Mouse (Mus musculus): ENCODE data around the gene Stard10.

Gene Stard10

DNA sequence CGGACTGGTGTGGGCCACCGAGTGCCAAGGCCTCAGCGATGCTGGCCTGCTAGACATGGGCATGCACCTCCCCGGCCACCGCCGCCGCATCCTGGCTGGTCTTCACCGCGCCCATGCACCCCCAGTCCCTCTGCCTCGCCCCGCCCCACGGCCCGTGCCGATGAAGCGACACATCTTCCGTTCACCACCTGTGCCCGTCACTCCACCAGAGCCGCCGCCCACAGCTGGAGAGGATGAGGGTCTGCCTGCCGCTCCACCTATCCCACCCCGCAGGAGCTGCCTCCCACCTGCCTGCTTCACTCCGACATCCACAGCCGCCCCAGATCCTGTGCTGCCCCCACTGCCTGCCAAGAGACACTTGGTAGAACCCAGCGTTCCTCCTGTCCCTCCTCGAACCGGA, 56.2 kb downstream of the Stard10 start:
- DNase-seq (ENCODE audit: low spot score in 2 of 2) = no peak

DNA sequence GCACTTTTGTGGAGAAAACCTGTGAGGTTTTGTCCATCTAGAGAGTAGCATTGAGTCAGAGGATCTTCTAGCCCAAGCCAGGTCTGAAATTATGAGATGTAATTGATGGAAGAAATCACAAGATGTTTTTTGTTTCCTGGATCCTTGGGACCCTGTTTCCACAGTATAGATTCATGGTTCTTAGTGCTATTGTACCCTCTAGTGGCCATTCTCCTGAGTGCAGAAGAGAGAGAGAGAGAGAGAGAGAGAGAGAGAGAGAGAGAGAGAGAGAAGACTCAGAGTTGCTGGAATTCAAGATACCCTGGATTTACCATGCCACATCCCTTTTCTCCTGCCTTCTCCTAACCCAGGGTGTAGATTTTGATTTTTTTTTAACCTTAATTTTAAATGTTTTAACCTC, 57.3 kb downstream of the Stard10 start:
- no peak for DNase-seq (ENCODE audit: low spot score in 2 of 2)

DNA sequence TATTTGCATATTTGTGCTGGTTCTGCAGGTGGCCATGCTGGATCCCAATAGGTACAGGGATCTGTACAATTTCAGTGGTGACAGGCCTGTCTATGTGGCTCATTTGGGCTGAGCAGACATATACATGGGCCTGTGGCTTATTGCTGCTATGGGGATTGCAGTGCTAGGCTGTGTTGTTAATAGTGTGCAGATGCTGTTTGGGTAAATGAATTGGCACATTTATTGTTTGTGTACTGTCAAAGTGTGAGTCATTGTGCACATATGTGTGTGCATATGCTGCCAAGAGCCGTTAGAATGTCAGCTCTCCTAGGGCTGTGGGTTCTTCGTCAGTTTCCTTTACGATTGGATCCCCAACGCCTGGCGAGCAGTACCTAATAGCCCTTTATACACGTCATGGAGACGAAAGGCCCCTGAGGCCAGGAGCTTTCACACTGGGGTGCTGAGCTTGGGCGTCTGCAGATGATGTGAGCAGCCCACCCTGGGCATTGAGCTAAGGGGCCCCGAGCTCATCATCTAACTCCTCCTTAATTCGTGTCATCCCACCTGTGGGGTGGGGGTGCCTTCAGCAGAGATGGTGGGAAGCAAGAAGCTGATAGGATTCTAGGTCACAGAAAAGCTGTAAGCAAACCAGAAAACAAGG, 59.9 kb downstream of the Stard10 start:
- no peak for DNase-seq (ENCODE audit: low spot score in 2 of 2)

DNA sequence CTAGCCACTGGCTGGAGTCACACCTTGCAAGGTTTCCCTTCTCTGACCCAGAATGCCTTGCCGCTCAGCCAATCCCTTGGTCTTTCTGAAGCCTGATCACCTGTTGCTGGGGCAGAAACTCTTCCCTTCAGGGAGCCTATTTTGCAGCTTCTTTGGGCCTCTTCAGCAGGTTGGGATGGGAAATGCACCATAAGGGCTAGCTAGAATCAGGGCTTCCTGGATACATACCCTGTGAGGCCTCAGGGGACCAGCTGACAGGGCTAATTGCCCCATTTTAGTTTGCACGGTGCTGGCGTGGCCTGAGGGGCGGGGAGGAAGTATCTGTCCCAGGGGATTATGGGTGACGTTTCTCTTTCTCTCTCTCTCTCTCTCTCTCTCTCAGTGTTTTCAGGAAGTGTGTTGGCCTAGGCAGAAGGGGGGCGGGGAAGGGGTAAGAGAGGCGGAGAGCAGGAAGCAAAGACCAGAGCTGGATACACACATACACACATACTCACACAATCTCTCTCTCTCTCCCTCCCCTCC, 60.9 kb downstream of the Stard10 start:
- DNase-seq (ENCODE audit: low spot score in 2 of 2) = no peak

DNA sequence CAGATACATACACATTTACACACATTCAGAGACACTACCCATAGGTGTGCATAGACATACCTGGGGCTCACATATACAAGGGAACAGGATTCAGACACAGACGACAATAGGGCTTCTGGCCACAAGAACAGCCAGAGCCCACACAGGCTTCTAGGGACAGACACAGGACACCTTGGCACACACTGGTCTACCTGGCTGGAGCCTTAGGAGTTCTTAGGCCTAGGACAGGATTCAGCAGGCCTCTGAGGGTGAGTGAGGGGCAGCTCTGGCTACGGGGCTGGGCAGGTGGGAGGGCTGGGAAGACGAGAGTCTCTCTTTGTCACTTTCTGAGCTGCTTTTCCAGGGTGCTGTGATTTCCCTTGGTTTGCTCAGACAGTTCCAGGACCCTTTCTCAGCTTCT, 61.4 kb downstream of the Stard10 start:
- no peak for DNase-seq (ENCODE audit: low spot score in 2 of 2)

DNA sequence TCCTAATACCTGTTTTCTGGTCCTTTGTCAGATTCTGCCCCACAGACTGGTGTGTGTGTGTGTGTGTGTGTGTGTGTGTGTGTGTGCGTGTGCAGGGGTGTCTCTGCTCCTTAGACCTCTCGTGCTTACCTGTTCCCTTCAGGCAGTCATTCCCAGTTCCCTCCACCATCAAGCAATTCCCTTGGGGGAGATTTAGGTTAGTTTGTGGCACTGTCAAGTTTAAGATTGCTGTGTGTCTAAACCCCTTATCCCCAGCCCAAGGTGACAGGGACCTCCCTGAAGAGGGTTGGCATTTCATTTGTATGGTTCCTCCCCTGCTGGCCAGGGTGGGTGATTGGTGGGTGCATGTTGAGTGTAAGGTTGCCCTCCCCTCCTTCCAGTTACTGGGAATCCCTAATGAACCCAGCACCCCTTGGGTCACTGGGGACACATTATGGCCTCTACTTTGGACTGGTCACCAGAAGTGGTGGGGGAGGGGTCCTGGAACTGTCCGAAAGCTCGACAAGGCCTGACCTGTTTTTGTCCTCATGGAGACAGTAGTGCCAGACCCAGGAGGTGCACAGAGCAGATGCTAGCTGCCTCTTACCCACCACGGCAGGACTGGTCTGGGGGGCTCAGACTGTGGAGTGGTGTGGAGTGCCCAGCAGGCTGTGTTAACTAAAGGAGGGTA, 62.0 kb downstream of the Stard10 start:
- no peak for DNase-seq (ENCODE audit: low spot score in 2 of 2)

DNA sequence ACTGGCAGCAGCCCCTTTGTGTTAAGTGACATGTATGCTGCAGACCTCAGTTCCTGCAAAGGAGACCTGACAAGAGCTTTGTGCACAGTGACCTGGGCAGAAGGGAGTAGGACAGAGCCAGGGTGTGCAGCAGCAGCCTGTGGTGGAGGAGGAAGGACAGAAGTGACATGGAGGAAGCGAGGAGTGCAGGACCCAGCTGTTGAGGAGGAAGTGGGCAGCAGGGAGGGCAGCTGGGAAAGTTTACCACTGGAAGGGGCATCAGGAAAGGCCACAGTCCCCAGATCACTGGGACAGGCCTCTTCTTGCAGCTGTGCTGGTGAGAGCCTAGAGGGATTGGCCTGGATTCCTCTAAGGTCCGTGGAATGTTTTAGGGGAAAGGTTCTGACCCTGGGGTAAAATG, 62.8 kb downstream of the Stard10 start:
- no peak for DNase-seq (ENCODE audit: low spot score in 2 of 2)

DNA sequence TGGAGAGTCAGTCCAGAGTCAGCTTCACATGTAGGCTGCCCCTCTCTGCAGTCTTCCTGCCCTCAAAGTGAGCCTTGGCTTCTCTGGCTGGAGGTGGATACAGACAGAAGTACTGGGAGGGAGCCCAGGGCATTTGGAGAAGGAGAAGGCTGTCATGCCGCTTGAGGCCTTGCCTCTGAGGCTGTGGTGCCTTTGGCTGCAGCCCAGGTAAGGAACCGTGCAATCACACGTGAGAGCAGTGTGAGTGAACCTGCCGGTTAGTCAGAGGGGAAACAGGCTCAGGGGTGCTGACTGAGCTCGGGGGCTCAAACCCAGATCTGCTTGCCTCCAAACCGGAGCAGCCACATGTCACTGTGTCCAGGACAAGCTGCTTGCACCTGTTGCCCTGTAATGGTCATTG, 64.6 kb downstream of the Stard10 start:
- DNase-seq (ENCODE audit: low spot score in 2 of 2) = no peak

DNA sequence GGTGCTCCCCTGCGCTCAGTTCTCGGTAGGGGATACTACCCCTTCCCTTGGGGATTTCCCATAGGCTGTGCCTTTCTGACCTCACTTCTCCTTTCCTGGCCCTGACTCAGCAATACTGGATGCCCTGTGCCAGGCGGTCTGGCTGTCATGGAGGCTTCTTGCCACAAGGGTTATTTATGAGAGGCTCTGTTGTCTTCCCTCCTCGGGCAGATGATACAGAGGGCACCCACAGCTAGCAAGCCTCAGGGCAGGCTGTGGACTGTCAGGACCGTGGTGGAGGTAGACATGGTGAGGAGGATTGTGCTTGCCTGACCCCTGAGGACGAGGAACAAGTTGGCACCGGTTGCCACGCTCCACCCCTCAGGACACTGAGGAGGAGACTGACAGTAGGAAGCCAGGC, 65.5 kb downstream of the Stard10 start:
- DNase-seq (ENCODE audit: low spot score in 2 of 2) = no peak

DNA sequence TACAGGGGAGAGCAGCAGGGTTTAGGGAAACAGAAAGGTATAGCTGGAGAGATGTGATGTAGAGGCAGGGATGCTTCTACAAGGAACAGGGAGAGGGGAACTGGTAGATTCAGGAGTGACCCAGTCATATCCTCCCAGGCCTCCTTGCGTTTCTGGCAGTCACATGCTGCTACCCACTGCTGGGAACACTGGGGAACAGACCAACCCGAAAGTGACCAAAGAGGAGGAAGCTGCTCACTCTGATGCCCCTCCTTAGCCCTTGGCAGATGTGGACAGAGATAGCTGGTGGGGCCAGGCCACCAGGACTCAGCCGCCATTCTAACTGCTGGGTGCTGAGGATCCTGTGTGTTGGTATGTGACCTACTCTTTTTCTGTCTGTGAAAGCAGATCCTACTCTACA, 66.9 kb downstream of the Stard10 start:
- DNase-seq (ENCODE audit: low spot score in 2 of 2) = no peak

DNA sequence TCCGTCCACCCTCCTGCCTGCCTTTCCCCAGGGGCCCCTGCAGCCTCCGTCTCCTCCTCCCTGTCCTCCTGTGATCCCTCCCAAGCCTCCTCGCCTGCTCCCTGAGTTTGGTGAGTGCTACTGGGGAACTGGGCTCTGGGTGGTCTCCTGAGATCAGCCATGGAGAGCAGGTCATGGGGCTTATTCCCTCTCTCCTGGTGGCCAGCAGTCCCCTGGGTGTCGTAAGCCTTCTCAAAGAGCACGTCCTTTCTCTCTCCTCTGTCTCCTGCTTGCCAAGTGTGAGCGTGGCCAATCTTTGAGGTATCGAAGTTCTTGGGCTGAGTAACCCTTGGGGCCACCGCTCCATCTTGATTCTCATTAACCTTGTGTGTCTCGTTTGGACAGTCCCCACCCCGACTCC, 68.0 kb downstream of the Stard10 start:
- no peak for DNase-seq (ENCODE audit: low spot score in 2 of 2)

DNA sequence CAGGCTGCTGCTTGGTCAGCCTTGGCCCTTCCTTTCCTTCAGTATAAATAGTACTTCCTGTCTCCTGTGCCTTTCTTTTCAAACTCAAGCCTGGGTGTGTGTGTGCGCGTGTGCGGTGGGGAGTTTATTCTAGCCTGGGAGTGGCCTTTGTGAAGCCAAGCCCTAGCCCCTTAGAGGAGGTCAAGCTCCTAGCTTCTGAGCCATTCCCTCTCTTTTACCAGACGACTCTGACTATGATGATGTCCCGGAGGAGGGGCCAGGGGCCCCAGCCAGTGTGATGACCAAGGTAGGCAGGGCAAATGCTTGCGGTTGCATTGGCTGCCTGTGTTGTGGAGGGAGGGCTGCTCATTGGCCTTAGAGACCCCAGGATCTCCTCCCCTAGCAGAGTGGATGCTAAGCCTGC, 68.4 kb downstream of the Stard10 start:
- DNase-seq (ENCODE audit: low spot score in 2 of 2) = no peak

DNA sequence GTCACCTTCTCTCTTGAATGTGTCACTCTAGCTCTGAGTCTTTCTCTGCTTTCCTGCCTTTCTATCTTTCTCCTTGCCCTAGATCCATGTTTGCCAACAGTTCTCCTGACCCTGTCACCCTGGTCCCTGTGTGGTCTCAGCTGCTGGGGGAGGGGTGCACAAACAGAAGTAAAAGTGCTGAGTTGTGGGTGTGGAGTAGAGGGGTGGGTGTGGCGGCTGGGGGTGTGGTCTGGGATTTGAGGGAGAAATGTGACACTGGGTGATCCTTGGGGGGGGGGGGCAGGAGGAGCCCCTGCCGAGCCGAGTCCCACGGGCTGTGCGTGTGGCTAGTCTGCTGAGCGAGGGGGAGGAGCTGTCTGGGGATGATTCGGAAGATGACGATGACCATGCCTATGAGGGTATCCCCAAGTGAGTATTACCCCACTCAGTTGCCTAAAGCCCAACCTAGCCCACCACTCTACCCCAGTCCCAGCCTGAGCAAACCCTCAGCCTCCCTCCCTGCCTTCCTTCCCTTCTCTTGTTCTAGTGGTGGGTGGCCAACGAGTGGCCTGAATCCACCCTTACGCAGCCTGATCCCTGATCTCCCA, 69.1 kb downstream of the Stard10 start:
- no peak for DNase-seq (ENCODE audit: low spot score in 2 of 2)

DNA sequence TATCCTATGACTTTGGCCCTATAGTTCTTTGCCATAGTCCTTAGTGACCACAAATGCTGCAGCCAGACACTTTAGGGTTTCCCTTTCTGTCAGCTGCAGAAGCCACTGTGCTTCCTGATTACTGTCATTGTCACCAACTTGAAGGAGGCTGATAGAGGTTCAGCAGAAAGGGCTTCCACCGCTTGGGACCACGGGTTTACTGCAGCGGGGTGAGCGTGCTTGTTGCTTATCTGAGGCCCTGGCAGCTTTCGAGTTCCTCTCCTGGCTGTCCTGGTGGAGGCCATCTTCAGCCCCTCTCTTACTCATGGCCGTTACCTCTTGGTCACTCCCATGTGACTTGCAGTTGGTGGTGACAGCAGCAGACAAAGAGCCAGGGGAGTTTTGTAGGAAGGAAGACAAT, 72.4 kb downstream of the Stard10 start:
- DNase-seq (ENCODE audit: low spot score in 2 of 2) = no peak

DNA sequence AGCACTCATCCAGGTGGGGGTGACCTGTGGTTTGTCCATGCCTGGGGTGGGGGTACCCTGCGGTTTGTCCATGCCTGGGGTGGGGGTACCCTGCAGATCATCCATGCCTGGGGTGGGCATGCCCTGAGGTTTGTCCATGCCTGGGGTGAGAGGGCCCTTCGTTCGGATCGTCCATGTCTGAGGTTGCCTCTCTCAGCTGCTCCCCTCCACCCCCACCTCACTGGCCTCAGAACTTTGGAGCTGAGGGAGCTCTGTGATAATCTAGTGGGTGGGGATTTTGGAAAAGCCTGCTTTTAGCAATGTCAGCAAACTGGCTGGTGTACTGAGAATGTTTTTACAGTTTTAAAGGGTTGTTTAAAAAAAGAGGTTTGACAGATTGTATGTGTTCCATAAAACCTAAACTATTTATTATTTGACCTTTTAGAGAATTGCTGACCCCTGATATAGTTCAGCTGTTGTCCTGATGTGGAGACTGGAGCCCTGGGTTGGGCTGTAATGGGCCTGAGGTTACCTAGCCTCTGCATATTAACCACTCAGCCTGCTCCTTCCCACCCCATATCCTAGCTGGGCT, 75.1 kb downstream of the Stard10 start:
- no peak for DNase-seq (ENCODE audit: low spot score in 2 of 2)

DNA sequence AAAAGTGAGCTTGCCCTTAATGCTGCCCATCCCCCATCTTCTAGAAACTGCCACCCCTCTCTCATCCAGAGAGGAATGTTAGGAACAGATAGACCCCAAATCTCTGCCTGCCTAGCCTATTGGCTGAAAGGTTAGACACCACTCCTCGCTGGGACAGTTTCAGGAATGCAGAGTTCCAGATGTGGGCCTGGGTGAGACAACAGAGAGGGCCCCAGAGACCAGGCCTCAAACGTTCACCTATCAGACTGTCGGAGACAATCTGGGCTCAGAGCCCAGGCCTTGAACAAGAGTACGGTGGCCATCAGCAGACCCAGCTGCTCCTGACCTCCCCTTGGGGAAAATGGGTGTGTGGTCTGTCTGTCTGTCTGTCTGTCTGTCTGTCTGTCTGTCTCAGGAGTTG, 76.1 kb downstream of the Stard10 start:
- DNase-seq (ENCODE audit: low spot score in 2 of 2) = no peak

DNA sequence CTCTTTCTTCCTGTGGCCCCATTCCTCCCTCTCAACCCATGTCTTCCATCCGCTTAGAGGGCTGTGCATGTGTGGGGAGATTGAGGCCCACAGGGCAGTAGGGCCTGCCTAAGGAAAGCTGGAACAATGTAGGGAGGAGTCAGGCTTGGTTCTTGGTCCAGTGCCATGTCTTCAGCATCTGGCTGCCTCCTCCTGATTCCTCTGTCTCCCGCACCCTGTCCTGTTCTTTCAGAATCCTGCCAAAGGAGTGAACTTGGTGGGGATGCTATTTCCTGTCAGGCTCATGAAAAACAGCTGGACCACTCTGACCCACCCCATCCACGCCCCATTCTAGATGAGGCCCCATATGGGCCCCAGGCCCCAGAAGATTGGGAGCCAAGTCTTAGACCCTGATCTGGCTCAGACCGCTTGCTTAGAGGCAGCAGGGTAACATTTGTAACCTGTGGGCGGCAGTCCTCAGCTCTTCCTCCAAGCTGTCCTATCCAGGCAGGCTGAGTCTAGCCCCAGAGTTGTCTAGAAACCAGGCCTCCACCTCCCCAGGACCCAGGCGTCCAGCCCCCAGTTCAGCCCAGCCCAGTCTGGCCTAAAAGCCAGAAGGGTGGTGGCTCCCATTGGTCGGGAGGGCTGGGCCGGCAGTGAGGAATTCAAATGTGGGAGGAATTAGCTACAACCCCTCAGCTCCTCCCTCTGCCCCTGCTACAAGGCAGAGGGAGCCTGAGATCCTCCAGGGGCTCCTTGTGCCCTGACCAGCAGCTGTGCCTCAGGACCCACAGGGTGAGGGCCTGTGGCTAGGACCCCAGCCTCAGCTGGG, 77.0 kb downstream of the Stard10 start:
- DNase-seq (ENCODE audit: low spot score in 2 of 2) = no peak

DNA sequence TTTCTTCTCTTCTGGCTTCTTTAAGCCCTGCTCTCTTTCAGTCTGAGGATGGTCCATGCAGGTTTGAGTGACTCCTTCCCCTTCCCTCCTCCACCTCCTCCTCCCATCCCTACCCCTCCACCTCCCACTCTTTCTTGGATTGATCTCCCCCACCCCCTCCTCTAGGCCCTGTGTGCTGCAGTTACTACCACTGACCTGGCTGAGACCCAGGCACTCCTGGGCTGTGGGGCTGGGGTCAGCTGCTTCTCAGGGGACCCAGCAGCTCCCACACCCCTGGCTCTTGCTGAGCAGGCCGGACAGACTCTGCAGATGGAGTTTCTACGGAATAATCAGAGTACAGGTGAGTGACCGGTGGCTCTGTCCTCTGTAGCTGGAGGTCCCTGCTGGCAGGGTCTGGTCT, 77.7 kb downstream of the Stard10 start:
- DNase-seq (ENCODE audit: low spot score in 2 of 2) = no peak

DNA sequence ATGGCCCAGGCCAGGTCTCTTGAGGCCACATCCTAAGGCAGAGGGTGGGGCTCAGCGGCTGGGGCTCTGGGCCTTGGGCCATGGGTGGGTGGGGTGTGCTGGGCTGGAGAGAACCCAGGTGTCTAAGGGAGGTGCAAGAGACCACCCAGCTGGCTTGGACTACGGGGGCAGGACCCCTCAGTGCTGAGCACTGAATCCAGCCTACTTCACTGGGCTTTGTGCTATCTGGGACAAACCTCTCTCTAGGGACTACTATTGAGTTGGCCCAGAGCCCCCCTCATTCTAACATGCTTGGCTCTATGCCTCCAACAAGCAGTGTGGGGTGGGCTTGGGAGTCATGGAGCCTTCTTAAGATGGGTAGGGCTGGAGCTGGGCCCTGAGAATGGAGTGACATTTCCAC, 78.6 kb downstream of the Stard10 start:
- no peak for DNase-seq (ENCODE audit: low spot score in 2 of 2)

Measured in right cerebral cortex, postnatal 36 days (tissue).